Mouse (Mus musculus) embryonic stem cell, embryonic (primary cell): ENCODE measurements around the gene Parm1.

Source experiments
- CTCF ChIA-PET, 4 experiments: fragments of 300-600 bp in 2 of 4; fragments of 350-600 bp in 2 of 4; sonication (Branson Sonifier 250); formaldehyde crosslinking; loops; one replicate each; lab custom pipeline; 2022; ENCODE audit warnings: inconsistent platforms in 2 of 4; lab: Charles Lee
- POLR2A ChIA-PET, 4 experiments: fragments of 300-600 bp in 2 of 4; fragments of 350-600 bp in 2 of 4; sonication (Branson Sonifier 250); formaldehyde crosslinking; loops; one replicate each; lab custom pipeline; 2022; ENCODE audit warnings: antibody characterized with exemption in 4 of 4, inconsistent platforms in 1 of 4; lab: Charles Lee

Parm1 gene

DNA sequence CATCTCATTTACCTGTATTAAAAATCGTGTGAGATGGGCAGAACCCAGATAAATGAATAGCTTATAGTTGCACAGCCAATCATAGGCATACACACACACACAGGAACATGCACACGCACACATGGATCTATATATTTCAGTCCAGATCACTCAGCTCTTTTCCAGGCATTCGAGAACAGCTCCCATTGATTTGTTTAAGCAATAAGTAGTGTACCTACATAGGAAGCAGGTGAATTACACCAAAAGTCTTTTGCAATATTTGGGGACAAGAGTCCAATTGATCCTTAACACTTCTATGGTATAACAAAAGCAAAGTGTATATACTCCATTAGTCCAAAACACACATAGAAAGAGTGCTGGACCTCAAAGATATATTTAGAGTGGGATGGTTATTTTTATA, 94.2 kb downstream of the Parm1 start:
- CTCF ChIA-PET, result no interaction called here
- POLR2A ChIA-PET, result no interaction called here

DNA sequence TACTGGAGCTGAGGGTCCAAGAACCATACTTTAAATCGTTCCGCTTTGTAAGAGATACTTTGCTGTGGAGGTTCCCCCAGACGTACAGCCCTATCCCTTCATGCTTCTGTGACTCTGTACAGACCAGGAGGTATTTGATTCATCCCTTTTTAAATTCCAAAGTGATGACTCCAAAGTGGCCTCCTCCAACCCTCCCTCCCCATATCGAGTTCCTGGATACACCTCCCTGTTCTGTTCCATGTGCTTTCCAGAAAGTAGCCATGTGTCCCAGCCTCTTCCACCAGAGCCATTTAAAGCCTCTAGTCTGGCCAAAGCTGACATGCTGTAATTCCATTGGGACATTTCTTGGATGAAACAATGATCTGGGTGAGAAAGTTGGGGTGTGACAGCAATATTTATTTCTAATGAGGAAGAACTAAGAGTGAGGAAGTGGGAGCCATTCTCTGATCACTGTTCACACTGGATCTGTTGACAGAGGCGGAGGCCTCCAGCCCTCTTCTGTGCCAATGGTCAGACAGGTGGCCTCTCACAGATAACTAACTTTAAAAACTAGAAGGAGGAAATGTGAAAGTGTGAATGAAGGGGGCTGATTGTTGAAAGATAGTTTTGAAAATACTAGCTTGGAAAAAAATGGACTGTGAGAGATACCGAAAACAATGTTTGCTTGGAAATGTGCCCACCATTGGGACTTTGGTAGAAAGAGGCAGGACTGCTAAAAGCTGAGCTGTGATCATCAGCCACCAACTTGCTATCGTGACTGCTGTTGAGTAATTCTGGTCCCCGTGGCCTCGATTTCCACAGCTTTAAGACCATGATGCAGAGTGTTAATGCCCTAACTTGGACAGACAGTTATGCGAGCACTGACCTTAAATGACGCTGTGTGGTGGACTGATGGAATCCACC, 100.2 kb downstream of the Parm1 start:
- CTCF ChIA-PET, result no interaction called here
- POLR2A ChIA-PET, result no interaction called here

DNA sequence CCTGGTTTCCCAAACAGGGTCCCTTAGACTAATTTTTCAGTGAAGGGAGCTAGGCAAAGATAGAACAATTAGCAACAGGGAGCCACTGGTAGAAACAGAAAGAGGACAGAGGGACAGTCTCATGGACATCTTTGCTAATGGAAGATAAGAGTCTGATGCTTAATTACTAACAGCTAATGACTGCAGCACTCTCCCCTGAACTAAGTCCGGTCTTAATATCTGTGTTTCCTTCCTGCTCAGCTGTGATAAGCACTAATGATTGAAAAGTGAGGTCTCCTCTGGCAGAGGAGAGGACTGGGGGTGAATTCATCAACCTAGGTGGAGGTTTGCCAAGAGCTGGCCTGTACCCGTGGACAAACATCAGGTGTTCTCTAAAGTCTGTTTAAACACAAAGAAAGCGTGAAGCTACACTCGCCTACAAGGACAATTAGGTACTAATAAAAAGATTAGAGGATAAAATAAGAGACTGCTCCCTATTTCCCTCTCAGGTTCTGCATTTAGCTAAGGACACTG, 101.3 kb downstream of the Parm1 start:
- POLR2A ChIA-PET, result no interaction called here
- CTCF ChIA-PET, result no interaction called here

DNA sequence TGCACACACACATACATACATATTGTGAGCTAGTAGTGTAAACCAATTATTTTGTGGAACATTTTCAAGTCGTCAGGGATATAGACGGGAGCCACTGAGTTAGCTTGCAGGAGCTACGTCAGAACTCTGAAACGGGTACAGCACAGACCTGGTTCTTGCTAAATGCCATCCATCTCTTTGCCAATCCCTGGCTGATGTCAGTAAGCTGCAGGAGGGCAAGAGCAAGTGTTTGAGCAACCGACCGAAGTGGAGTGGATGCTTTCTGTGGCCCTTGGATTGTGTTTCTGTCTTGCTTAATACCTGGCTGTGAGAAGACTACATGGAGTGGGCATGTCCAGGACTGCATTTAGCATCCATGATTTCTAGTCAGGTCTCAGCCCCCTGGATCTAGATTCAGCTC, 103.8 kb downstream of the Parm1 start:
- CTCF ChIA-PET, result no interaction called here
- POLR2A ChIA-PET, result interaction anchor here in 1 of 4 experiments (0.6 kb wide), 1 partner anchor 325 kb away, joined by 5 read pairs; no protein-coding TSS in a partner anchor

DNA sequence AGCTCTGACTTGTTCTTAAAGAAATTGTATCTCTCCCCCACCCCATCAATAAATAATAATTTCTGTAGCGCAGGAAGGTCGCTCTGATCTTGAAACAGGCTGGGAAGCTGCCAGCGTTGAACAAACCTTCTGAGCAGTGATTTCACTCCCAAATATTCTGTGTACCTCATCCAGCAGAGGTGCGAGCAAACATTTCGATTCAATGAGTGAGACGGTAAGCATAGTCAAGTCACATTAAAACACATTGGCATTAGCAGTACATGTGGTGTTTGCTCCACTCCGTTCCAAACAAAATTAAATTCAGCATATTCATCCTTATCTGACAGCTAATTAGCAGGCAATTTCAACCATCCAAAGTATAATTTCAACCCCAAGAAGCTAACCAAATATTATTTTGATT, 109.4 kb downstream of the Parm1 start:
- CTCF ChIA-PET, result no interaction called here
- POLR2A ChIA-PET, result no interaction called here

DNA sequence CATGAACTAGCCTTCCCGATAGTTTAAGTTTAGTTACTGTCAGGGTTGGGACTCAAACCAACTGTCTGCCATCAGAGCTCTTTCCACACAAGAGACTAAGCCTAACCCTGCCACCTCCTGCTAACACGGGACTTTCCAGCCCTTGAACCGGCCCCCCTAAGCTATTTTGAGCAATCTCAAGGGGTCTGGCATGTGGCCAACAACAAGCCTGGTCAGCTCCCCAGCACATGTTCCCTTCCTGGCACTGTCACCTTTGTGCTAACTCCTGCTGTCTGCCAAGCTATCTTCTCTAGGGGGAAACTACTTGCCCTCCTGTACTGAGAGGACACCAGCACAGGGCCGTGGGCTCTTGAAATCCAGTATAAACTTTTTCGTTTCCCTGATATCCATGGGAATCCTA, 112.1 kb downstream of the Parm1 start:
- CTCF ChIA-PET, result no interaction called here

DNA sequence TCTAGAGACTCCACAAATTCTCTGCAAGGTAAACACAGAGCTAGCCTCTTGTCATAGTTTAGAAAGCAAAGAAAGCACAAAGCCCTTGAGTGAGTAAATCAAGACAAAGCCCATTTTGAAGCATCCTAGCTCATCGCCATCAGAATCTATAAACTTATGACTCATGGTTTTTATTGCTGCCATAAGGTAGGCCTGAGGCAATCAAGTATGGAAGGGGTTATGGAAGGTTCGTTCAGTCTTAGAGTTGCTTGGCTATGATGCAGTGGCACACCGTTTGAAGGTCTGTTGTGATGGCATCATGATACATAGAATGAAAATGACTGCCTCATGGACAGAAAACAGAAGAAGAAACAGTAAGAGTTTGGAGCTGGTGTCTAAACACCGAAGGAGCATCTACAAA, 133.9 kb downstream of the Parm1 start:
- POLR2A ChIA-PET, result no interaction called here
- CTCF ChIA-PET, result no interaction called here

More for the DNA sequence above, 112.1 kb downstream of the Parm1 start:
- POLR2A ChIA-PET, result interaction anchor here in 1 of 4 experiments (0.7 kb wide), 1 partner anchor 11 kb away, joined by 3 read pairs; no protein-coding TSS in a partner anchor

DNA sequence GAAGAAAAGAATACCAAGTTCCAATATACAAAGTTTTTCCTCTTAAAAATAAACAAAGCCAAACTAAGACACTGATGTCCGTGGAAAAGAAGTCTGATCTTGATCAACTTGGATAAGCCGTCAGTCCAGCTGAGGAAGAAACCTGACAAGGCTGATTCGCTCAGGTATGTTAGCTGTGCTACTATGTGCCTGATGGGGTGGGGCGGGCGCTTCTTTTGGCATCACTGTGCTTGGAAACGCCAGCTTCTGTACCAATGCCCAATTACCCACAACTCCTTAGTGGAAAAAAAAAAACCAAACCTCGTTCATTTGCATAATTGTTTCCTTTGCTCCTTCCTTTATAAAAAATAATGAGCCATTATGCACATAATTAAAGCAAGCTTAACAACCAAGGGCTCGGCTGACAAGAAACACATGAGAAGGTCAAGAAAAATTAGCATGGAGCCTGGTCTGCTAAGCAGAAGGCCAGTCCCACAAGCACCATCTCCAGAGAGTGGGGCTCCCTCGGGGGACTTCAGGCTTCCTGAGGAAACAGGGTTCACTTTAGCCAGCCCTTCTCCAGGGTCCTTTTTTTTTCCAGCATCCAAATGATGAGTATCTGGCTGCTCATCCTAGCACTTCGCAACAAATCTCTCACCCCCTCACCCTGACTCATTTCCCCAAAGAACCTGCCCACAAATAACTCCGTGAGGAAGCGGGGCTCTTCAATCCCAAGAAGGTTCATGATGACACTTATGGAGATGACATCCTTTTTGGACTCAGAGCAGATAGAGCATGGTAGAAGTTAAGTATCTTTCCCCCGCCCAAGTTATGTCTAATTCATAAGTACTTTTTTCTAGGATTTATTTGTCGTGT, 135.9 kb downstream of the Parm1 start:
- ChIA-PET CTCF (no interaction called here), POLR2A (no interaction called here)

DNA sequence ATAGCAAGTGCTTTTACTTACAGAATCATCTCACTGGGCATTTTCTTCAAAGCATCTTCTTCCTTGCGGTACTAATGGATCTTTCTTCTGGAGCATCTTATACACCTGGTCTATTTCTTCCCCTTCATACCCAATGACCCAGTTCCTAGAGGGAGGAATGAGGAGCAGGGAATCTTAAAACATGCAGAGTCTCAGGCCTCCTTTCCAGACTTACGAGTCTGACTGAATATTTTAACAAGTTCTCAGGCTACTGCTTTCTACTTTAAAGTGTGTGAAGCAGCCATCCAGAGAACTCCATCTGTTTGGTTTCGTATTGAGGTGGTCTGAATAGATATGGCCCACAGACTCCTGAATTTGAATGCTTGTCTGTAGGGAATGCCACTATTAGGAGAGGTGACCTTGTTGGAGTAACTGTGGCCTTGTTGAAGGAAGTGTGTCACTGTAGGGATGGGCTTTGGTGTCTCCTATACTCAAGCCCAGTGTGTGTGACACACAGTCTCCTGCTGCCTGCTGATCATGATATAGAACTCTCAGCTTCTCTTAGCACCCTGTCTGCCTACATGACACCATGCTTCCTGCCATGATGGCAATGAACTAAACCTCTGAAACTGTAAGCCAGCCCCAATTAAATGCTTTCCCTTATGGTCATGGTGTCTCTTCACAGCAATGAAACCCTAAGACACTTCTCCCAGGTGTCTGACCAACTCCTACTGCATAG, 137.1 kb downstream of the Parm1 start:
- ChIA-PET CTCF (no interaction called here), POLR2A (no interaction called here)

DNA sequence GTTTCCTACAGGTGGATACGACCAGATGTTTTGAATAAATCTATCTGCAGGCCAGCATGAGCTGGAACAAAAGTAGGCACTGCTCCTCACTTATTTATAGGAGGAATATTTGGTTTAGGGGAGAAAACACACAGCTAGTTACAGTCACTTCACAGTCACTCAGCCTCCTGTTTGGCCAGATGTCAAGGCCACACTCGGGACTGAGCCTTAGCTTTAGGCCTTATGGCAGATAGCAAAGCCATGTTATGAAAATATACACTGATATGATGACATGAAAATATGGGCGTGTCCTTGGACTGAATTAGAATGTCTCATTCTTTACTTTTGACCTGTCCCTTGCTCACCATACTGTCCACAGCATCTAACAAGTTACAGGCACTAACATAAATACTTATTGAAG, 137.8 kb downstream of the Parm1 start:
- CTCF ChIA-PET, result interaction anchor here in 1 of 4 experiments (0.6 kb wide), 1 partner anchor 93 kb away, joined by 3 read pairs; no protein-coding TSS in a partner anchor
- POLR2A ChIA-PET, result no interaction called here

DNA sequence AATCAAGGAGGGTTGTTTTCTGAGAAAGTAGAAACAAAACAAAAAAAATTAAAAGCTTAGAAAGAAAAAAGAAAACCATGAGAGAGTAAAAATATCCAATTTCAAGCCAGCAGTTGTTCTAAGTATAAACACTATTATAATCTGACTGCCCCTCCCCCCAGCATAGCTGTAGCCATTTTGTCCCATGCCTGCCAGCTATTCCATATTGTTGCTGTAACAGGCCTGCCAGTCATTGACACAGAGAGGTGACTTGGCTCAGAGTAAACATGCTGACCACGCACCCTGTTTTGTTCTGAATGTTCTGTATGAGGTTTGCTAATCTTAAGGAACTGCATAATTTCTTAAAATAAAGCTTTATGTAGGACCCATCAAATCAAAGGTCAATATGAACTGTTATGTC, 145.3 kb downstream of the Parm1 start:
- CTCF ChIA-PET, result interaction anchor here in 1 of 4 experiments (0.7 kb wide), 1 partner anchor 586 kb away, joined by 3 read pairs; no protein-coding TSS in a partner anchor
- POLR2A ChIA-PET, result no interaction called here

DNA sequence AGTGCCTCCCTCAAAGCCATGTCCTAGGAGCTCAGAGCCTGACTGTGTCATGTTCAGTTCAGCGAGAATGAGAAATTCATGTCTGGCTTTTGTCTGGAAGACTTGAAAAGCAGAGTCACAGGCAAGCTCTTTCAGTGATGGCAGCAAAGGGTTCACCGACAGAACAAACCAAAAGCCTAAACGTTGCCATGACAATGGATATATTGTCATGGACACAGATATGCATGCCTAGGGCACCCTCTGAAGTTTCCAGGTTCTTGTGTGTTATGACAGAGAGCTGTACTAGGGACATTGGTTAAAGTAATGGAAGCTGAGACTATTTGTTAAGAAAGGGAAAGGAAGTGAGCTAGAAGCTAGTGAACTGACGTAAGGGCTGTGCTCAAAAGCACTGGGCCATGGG, 149.7 kb downstream of the Parm1 start:
- POLR2A ChIA-PET, result interaction anchor here in 1 of 4 experiments (0.5 kb wide), 1 partner anchor 125 kb away, joined by 4 read pairs; no protein-coding TSS in a partner anchor
- CTCF ChIA-PET, result interaction anchor here in 1 of 4 experiments (1.2 kb wide), 1 partner anchor 174 kb away, joined by 3 read pairs; no protein-coding TSS in a partner anchor

DNA sequence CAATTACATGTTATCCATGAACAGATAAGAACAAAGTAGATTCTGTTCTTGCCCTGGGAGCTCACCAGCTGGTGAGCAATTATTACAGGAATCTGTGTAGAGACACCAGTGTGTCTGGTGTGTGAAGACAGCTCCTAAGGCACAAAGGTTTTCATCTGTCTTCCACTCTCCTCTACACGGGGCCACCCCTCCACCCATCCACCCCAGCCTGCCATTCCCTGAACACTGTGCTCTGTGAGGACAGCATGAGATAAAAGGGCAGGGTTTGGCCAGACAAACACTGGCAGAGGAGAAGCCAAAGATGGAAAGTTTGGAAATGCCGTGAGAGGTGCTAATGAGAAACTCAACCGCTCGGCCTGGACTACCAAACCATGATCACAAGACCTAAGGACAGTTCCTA, 151.8 kb downstream of the Parm1 start:
- POLR2A ChIA-PET, result no interaction called here
- CTCF ChIA-PET, result no interaction called here
